Mouse (Mus musculus): ENCODE data around the gene Ptprn. TPM values are rescaled to one million over a fixed set of nuclear protein-coding genes. Genes with fewer than 3 reads are reported as not detected.

Gene Ptprn
- polyA plus RNA-seq, 1 experiment from 2014 or later, result 8.7 TPM

DNA sequence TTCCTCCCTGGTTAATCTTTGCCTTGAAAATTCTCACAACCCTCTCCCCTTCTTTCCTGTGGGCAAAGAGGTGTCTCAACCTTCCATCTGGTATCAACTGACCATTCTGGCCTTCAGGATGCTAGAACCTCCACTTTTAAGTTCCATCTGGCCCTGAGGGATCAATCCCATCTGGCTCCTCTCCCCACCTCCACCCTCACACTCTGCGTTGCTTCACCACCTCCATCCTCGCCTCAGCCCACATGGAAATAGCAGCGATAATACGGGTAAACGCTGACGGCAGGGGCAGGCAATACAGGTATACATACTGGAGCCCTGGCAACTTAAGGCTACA lies 46.4 kb downstream of the Ptprn start:
- Histone ChIP-seq H3K4me1 (peaks cover 21% of the 10 kb centered on the region), H3K27me3 (peaks cover 48% of the 10 kb centered on the region), H3K27ac (replicated peaks) (peak overlapping the region; percentile 62), H3K4me3 (peak overlapping the region; percentile 51), H3K36me3 (peaks cover 25% of the 10 kb centered on the region), H3K9ac (replicated peaks) (no peak overlapping the region), H3K4me2 (replicated peaks) (peak overlapping the region; percentile 77), H3K9me3 (no peaks in the 10 kb centered on the region)
- no peak for ATAC-seq (replicated peaks)
- 3% methylated on average over 6 of the region's 6 CpGs for WGBS

DNA sequence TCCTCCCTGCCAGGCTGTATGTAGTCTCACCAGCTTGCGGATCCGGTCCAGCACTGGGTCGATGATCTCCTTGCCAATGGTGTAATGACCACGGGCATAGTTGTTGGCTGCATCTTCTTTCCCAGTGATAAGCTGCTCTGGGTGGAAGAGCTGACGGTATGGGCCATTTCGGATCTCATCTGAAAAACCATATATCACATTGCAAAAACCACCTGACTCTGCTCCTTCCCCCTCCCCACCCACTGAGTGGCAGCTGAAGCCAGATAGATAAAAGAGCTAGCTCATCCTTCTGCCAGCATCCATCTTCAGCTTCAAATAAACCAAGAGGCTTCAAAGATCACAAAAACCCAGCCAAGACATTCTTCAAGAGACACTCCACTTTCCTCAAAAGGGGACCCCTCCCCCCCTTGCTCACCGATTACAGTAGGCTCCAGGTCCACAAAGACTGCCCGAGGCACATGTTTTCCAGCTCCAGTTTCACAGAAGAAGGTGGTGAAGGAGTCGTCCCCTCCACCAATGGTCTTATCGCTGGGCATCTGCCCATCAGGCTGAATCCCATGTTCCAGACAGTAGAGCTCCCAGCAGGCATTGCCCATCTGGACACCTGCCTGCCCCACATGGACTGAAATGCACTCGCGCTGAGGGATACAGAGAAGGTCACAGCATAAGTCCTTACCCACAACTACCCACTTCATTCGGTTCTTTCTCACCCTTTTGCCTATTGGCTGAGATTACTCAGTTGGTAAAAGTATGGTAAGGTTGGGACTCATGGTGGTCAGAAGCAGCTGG lies 47.3 kb downstream of the Ptprn start:
- no peak overlapping the region for H3K4me2 ChIP-seq (replicated peaks)
- no peak for ATAC-seq (replicated peaks)
- no peak overlapping the region for H3K4me3 ChIP-seq
- peaks cover 29% of the 10 kb centered on the region for H3K4me1 ChIP-seq
- H3K9ac ChIP-seq (replicated peaks), result no peak overlapping the region
- peak overlapping the region; percentile 62; the same call in 1 of the 2 replicates for H3K27ac ChIP-seq (replicated peaks)
- H3K27me3 ChIP-seq, result peaks cover 48% of the 10 kb centered on the region
- WGBS, result 81% methylated on average over 13 of the region's 13 CpGs
- H3K36me3 ChIP-seq, result peaks cover 31% of the 10 kb centered on the region
- no peaks in the 10 kb centered on the region for H3K9me3 ChIP-seq

DNA sequence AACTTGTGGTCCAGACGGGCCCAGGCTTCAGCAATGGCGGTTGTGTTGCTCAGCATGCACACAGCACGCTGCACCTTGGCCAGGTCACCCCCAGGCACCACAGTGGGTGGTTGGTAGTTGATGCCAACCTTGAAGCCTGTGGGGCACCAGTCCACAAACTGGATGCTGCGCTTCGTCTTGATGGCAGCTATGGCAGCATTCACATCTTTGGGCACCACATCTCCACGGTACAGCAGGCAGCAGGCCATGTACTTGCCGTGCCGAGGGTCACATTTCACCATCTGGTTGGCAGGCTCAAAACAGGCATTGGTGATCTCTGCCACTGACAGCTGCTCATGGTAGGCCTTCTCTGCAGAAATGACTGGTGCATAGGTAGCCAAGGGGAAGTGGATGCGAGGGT lies 48.5 kb downstream of the Ptprn start:
- Histone ChIP-seq H3K27me3 (peaks cover 36% of the 10 kb centered on the region), H3K4me2 (replicated peaks) (no peak overlapping the region), H3K9me3 (no peaks in the 10 kb centered on the region), H3K9ac (replicated peaks) (no peak overlapping the region), H3K36me3 (peaks cover 31% of the 10 kb centered on the region), H3K27ac (replicated peaks) (no peak overlapping the region), H3K4me3 (no peak overlapping the region), H3K4me1 (peaks cover 39% of the 10 kb centered on the region)
- 91% methylated on average over 9 of the region's 9 CpGs for WGBS
- ATAC-seq (replicated peaks), result no peak

DNA sequence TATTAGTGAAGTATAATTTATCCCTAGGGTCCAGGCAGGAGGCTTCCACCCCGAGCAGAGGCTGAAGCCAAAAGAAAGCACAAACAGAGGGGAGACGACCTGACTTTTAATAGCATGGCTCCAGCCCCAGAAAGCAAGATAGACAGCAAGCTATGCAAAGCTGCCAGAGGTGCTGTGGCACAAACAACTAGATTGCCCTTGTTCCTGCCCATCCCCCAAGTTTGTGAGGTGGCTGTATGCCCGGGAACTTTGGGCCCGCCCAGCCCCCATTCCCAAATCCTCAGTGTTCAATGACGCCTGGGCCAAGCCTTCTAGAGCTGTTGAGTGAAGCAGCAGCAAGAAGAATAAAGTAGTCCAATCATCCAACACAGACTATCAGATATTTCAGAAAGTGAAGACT lies 49.4 kb downstream of the Ptprn start:
- peaks cover 31% of the 10 kb centered on the region for H3K36me3 ChIP-seq
- 70% methylated on average over 5 of the region's 5 CpGs for WGBS
- no peak overlapping the region for H3K4me2 ChIP-seq (replicated peaks)
- no peak overlapping the region for H3K4me3 ChIP-seq
- peaks cover 44% of the 10 kb centered on the region for H3K4me1 ChIP-seq
- no peak overlapping the region for H3K27ac ChIP-seq (replicated peaks)
- no peak for ATAC-seq (replicated peaks)
- no peak overlapping the region for H3K9ac ChIP-seq (replicated peaks)
- H3K9me3 ChIP-seq, result no peaks in the 10 kb centered on the region
- H3K27me3 ChIP-seq, result peaks cover 27% of the 10 kb centered on the region

DNA sequence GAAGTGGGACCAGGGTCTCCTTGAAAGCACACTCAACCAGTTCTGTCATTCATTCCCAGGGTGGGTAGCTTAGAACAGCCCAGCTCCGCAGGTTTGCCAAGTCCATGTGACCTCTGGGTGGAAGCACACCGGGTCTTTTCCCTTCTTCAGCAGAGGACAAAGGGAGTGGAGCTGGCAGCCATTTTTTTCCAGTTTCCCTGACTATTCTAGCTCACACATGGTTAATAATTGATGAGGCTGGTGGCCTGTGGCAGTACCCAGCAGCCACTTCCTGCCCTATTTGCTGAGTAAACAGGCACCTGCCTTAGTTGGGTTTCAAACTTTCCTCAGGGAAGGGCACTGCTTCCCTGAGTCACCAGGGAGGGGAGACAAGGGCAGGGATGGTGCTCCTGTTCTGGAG lies 49.9 kb downstream of the Ptprn start:
- Histone ChIP-seq H3K4me3 (no peak overlapping the region), H3K27me3 (peaks cover 23% of the 10 kb centered on the region; the same call in 1 of the 2 replicates), H3K4me1 (peaks cover 44% of the 10 kb centered on the region), H3K36me3 (peaks cover 31% of the 10 kb centered on the region), H3K4me2 (replicated peaks) (no peak overlapping the region), H3K27ac (replicated peaks) (no peak overlapping the region), H3K9ac (replicated peaks) (no peak overlapping the region), H3K9me3 (no peaks in the 10 kb centered on the region)
- no peak for ATAC-seq (replicated peaks)
- WGBS, result 84% methylated on average over 2 of the region's 2 CpGs

DNA sequence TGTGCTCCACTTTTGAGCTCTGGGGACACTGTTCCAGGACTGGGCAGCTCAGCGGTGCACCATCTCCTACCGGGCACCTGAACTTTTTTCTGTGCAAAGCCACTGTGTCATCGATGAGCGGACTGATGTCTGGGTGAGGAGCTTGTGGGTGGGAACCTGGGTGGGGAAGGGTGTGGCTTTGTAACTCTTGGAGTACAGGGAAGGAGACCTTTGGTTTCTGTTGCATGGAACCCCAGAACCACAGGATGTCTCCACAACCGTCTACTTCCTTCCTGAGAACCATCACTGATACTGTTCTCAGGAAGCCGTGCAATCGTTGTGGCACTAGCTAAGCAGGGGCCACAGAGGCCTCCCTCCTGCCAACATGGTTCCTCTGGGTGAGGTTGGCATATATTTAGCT lies 51.2 kb downstream of the Ptprn start:
- H3K9ac ChIP-seq (replicated peaks), result no peak overlapping the region
- H3K27me3 ChIP-seq, result peaks cover 14% of the 10 kb centered on the region; the same call in 1 of the 2 replicates
- ATAC-seq (replicated peaks), result no peak
- peaks cover 43% of the 10 kb centered on the region for H3K4me1 ChIP-seq
- no peaks in the 10 kb centered on the region for H3K9me3 ChIP-seq
- WGBS, result 94% methylated on average over 7 of the region's 7 CpGs
- no peak overlapping the region for H3K27ac ChIP-seq (replicated peaks)
- peaks cover 31% of the 10 kb centered on the region for H3K36me3 ChIP-seq
- no peak overlapping the region for H3K4me3 ChIP-seq
- H3K4me2 ChIP-seq (replicated peaks), result no peak overlapping the region

DNA sequence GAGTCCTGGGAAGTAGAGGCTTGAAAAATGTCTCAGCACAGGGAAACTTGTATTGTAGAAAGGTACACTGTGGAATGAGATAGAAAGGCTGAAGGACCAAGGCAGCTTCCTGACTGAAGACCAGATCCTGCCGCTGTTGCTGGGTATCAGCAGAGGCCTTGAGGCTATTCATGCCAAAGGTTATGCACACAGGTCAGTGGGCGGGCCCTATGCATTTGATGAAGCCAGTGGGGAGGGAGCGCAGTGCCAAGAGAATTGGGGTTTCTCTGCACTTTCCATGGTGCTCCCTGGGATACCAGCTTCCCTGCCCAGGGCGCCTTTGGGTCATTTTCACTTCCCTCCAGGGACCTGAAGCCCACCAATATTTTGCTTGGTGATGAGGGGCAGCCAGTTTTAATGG lies 51.8 kb downstream of the Ptprn start:
- peaks cover 38% of the 10 kb centered on the region for H3K4me1 ChIP-seq
- ATAC-seq (replicated peaks), result no peak
- WGBS, result 93% methylated on average over 4 of the region's 4 CpGs

DNA sequence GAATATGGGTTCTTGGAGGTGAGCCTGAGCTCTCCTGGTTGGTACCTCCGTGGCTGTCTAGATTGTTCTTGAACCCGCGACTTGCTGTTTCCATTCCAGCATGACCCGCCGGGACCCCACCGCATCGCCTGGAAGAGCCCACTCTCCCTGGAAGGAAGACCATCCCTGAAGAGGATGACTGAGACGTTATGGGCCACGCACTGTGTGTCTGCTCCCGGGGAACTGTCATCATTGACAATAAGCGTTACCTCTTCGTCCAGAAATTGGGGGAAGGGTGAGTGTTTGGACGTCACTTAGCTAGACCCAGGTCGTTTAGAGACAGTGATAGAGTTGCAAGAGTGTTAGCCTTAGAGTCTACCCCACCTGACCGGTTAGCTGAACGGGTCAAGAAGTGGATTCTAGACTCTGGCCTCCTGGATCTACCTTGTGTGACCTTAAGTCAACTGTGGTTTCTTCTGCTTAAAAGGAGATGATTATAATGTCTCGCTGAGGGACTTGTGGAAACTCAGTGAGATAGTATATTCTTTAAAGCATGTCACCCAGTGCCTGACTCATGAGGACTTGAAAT lies 53.1 kb downstream of the Ptprn start:
- no peak overlapping the region for H3K27ac ChIP-seq (replicated peaks)
- H3K27me3 ChIP-seq, result 0 out of 2 replicates have a peak, but pooled peaks cover under 1% of the 10 kb centered on the region
- 14% methylated on average over 17 of the region's 17 CpGs for WGBS
- peak; percentile 19 for ATAC-seq (replicated peaks)
- H3K9ac ChIP-seq (replicated peaks), result peak overlapping the region; percentile 89
- no peaks in the 10 kb centered on the region for H3K9me3 ChIP-seq
- peak overlapping the region; percentile 86 for H3K4me3 ChIP-seq
- peaks cover 31% of the 10 kb centered on the region for H3K36me3 ChIP-seq
- H3K4me2 ChIP-seq (replicated peaks), result peak overlapping the region; percentile 89
- peaks cover 38% of the 10 kb centered on the region for H3K4me1 ChIP-seq

More for the DNA sequence above, 51.8 kb downstream of the Ptprn start:
- Histone ChIP-seq H3K27me3 (0 out of 2 replicates have a peak, but pooled peaks cover 10% of the 10 kb centered on the region), H3K4me2 (replicated peaks) (no peak overlapping the region), H3K27ac (replicated peaks) (no peak overlapping the region), H3K9ac (replicated peaks) (no peak overlapping the region), H3K9me3 (no peaks in the 10 kb centered on the region), H3K4me3 (no peak overlapping the region), H3K36me3 (peaks cover 31% of the 10 kb centered on the region)

DNA sequence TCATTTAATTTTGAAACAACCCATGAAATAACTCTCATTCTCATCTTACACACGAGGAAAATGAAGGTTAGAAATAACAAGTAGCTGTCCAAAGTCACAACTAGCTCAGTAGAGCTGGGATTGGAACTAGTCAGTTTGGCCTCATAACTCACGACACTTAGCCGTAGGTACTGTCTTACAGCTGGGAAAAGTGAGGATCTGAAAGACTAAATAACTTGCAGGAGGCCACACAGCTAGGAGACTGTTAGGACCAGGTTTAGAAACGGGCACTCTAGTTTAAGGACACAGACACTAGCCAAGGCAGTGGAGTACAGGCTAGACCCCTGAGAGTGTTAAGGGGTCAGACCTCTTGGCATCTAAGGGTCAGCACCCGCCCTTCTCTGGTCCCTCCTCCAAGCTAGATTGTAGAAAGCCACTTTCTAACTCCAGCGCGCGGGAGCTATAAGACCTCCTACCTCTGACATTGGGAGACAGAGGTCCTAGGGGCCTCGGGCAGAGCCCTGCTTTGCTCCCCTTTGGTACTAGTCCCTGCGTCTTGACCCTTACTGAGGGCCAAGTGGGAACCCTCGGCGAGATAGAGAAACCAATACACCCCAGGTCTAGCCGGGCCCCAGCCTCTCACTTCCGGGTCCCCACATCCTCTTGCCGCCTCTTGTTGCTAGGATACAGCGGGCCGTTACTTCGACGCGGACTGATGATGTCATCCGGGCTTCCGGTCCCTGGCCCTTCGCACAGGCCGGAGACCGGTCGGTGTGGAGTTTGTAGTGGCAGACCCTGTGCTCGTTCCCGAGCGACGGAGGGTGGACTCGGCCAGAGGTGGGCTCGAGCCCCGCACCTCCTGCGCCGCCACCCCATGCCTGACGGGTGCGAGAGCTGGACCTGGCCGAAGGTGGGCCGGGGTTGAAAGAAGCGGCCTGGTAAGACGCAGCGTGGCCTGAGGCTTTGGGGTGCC lies 53.9 kb downstream of the Ptprn start, which contains the start of the genes Glb1l and Stk16:
TSS of gene Glb1l (minus strand) at position 678 of the 952 bp plus-strand sequence.
TSS of gene Stk16 (plus strand) at position 703 of the 952 bp plus-strand sequence.
- Histone ChIP-seq H3K27ac (replicated peaks) (no peak within 1 kb of the TSS), H3K4me3 (peak within 1 kb of the TSS; percentile 86), H3K9me3 (no peaks in the 10 kb centered on the region), H3K4me2 (replicated peaks) (peak within 1 kb of the TSS; percentile 89), H3K27me3 (no peaks in the 10 kb centered on the region), H3K4me1 (peaks cover 38% of the 10 kb centered on the region), H3K9ac (replicated peaks) (peak within 1 kb of the TSS; percentile 89), H3K36me3 (peaks cover 29% of the 10 kb centered on the region)
- ATAC-seq (replicated peaks), result peak; percentile 96
- 5% methylated on average over 42 of the region's 42 CpGs for WGBS

DNA sequence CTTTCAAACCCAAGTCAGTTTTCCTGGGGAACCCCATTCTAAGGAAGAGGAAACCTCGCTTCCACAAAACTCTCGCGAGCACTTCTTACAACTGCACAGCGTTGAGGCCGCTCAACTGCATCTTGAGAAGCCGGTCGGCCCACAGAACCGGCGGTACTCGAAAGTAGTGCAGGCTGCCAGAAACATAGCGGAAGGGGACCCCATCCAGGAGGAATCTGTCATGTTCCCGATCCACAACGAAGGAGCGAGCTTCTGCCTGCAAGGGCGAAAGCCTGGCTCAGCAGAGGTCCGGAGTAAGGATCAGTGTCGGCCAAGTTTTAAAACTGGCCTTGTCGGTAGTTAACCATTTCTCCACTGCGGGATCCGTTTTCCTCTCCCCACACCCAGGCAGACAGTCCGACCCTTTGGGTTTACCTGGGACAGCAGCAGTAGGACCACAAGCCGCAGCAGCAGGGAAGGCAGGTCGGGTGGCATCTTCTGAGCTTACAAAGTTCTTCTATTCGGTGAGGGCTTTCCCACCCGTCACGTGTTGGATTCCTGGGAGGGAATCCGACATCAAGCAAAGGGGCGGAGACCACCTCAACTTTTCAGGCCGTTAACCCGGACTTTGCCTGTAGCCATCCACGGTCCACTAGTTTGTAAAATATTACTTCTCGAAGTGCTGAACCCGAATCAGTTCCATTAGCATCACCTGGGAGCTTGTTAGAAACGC lies 55.2 kb downstream of the Ptprn start:
- H3K4me1 ChIP-seq, result peaks cover 38% of the 10 kb centered on the region
- peak overlapping the region; percentile 39 for H3K9ac ChIP-seq (replicated peaks)
- H3K9me3 ChIP-seq, result no peaks in the 10 kb centered on the region
- peak overlapping the region; percentile 86 for H3K4me3 ChIP-seq
- ATAC-seq (replicated peaks), result no peak
- peak overlapping the region; percentile 89 for H3K4me2 ChIP-seq (replicated peaks)
- no peaks in the 10 kb centered on the region for H3K27me3 ChIP-seq
- H3K36me3 ChIP-seq, result peaks cover 18% of the 10 kb centered on the region
- WGBS, result 11% methylated on average over 34 of the region's 34 CpGs
- H3K27ac ChIP-seq (replicated peaks), result no peak overlapping the region

DNA sequence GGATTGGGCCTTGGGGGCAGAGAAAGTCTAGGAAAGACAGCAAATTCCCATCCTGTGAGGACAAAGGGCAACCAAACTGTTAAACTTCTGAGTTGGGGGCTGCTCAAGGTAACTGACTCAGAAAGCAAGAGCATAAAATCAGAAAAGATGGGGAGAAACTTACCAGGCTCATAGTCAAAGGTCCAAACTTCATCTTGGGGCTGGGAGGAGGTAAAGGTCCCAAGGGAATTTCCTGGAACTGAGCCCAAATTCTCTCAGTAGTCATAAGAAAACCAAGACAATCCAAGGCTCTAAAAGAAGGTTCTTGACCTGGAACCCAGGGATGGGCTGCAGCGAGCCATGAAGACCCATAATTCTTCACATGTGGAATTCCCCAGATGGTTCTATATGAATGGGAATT lies 63.1 kb downstream of the Ptprn start:
- no peak overlapping the region for H3K9ac ChIP-seq (replicated peaks)
- no peak overlapping the region for H3K27ac ChIP-seq (replicated peaks)
- no peaks in the 10 kb centered on the region for H3K4me1 ChIP-seq
- WGBS, result 96% methylated on average over 1 of the region's 1 CpGs
- no peak overlapping the region for H3K4me3 ChIP-seq
- H3K9me3 ChIP-seq, result no peaks in the 10 kb centered on the region
- no peaks in the 10 kb centered on the region for H3K27me3 ChIP-seq
- no peak for ATAC-seq (replicated peaks)
- H3K36me3 ChIP-seq, result peaks cover 38% of the 10 kb centered on the region
- H3K4me2 ChIP-seq (replicated peaks), result no peak overlapping the region

All from forebrain, embryonic 15.5 days (tissue).